Mouse (Mus musculus) hindbrain, embryonic 15.5 days (tissue): ENCODE results near the gene Rnf214. TPM values are rescaled to one million over a fixed set of nuclear protein-coding genes. Genes with fewer than 3 reads are reported as not detected.

Source experiments
- ATAC-seq: fragments of 200-750 bp; cut with Nextera tagmentation; 2 replicates; pipeline ENCODE4 v1.8.0; 2017; ENCODE audit warnings: low read depth, moderate number of reproducible peaks, moderate TSS enrichment; ENCODE audit not compliant: low FRiP score
- H3K27ac ChIP-seq: fragments of 300-500 bp; sonication (generic); replicated peaks from 2 replicates; pipeline ENCODE4 v1.5.1; 2015; ENCODE audit warnings: mild to moderate bottlenecking, inconsistent platforms
- H3K27me3 ChIP-seq: fragments of 300-500 bp; sonication (generic); 2 replicates; pipeline ENCODE4 v1.6.1; 2015; ENCODE audit warnings: control low read depth, inconsistent platforms
- H3K36me3 ChIP-seq: fragments of 300-500 bp; sonication (generic); 2 replicates; pipeline ENCODE4 v1.6.1; 2015; ENCODE audit warnings: control low read depth, inconsistent platforms
- H3K4me1 ChIP-seq: fragments of 300-500 bp; sonication (generic); replicated peaks from 2 replicates; pipeline ENCODE4 v1.6.1; 2015; ENCODE audit warnings: control low read depth, inconsistent platforms
- H3K4me2 ChIP-seq: fragments of 300-500 bp; sonication (generic); 2 replicates; pipeline ENCODE4 v1.6.1; 2015; ENCODE audit warnings: moderate library complexity, mild to moderate bottlenecking, inconsistent platforms
- H3K4me3 ChIP-seq: fragments of 300-500 bp; sonication (generic); 2 replicates; pipeline ENCODE4 v1.5.1; 2015; ENCODE audit warnings: mild to moderate bottlenecking, inconsistent platforms
- H3K9ac ChIP-seq: fragments of 300-500 bp; sonication (generic); 2 replicates; pipeline ENCODE4 v1.6.1; 2015; ENCODE audit warnings: inconsistent platforms
- H3K9me3 ChIP-seq: fragments of 300-500 bp; sonication (generic); 2 replicates; pipeline ENCODE4 v1.6.1; 2016; ENCODE audit warnings: control low read depth, inconsistent platforms
- WGBS: fragments of 180-500 bp; shearing (Covaris S2); methylation state at CpG from one replicate; pipeline ENCODE4 v1.1.7; 2015; 5-methylcytosine and 5-hydroxymethylcytosine counted together
- polyA plus RNA-seq: library from polyadenylated mRNA; unstranded; fragments of >200 nt; fragmentation: Nextera tagmentation; extraction: Ambion mirVana; gene quantifications from 2 replicates; pipeline ENCODE4 v1.2.1, GENCODE M21; 2015

Gene Rnf214
- polyA plus RNA-seq, 1 experiment from 2014 or later, result 109 TPM

GRCm38 (mm10) chr9:45843780-45844179 lies 62.9 kb downstream of the Rnf214 start:
- Histone ChIP-seq H3K4me1 (peaks cover 44% of the 10 kb centered on the region), H3K36me3 (no peaks in the 10 kb centered on the region), H3K4me2 (no peak overlapping the region), H3K9ac (no peak overlapping the region), H3K27me3 (no peaks in the 10 kb centered on the region), H3K9me3 (no peaks in the 10 kb centered on the region), H3K4me3 (no peak overlapping the region), H3K27ac (no peak overlapping the region)
- 97% methylated on average over 1 of the region's 1 CpGs for WGBS
- ATAC-seq, result no peak

DNA sequence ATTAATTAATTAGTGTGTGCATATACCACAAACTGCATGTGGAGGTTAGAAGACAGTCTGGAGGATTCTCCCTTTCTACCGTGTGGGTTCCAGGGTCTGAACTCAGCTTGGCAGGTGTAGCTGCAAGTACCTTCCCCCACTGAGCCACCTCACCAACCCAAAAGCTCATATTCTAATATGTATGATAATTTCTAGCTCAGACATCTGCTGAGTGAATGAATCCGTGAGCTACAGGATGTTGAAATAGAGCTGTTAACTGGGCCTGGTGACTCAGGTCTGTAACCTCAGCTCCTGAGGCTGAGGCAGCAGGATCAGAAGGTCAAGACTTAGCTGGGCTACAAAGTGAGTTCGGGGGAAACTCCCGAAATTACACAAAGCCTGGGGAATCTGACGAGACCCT lies 63.7 kb downstream of the Rnf214 start:
- H3K27me3 ChIP-seq, result no peaks in the 10 kb centered on the region
- no peak overlapping the region for H3K9ac ChIP-seq
- WGBS, result 76% methylated on average over 5 of the region's 5 CpGs
- H3K27ac ChIP-seq, result no peak overlapping the region
- no peak for ATAC-seq
- H3K4me1 ChIP-seq, result peaks cover 45% of the 10 kb centered on the region
- H3K9me3 ChIP-seq, result no peaks in the 10 kb centered on the region
- H3K4me2 ChIP-seq, result no peak overlapping the region
- no peaks in the 10 kb centered on the region for H3K36me3 ChIP-seq
- no peak overlapping the region for H3K4me3 ChIP-seq

- Histone ChIP-seq H3K27ac (no peak overlapping the region), H3K4me2 (peak overlapping the region; percentile 94), H3K36me3 (no peaks in the 10 kb centered on the region), H3K9me3 (no peaks in the 10 kb centered on the region), H3K4me3 (no peak overlapping the region), H3K9ac (no peak overlapping the region), H3K4me1 (peaks cover 47% of the 10 kb centered on the region), H3K27me3 (no peaks in the 10 kb centered on the region)
- no peak for ATAC-seq
- 77% methylated on average over 6 of the region's 6 CpGs for WGBS
Observed at GRCm38 (mm10) chr9:45841458-45841857, 65.3 kb downstream of the Rnf214 start.

DNA sequence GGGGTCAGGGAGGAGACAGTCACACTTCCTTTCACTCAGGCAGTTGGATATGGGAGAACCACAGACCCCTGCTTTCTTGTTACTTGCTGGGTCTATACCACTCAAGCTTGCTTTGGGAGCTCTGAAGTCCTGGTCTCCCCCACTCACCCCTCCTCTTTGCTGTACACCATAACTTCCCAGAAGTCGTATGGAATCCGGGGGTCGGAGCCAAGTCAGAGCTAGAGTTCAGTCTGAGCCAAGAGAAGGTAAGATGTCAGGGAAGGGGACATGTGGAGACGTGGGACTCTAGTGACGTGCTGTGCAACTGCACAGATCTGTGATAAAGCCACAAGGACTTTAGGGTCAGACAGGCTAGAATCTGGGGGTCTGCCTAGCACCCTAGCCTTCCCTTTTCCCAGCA lies 66.4 kb downstream of the Rnf214 start:
- H3K36me3 ChIP-seq, result no peaks in the 10 kb centered on the region
- H3K27ac ChIP-seq, result no peak overlapping the region
- H3K9ac ChIP-seq, result peak overlapping the region; percentile 94; the same call in 1 of the 2 replicates
- WGBS, result 79% methylated on average over 5 of the region's 5 CpGs
- no peaks in the 10 kb centered on the region for H3K27me3 ChIP-seq
- H3K4me1 ChIP-seq, result peaks cover 44% of the 10 kb centered on the region
- ATAC-seq, result no peak
- peak overlapping the region; percentile 94 for H3K4me3 ChIP-seq
- H3K4me2 ChIP-seq, result peak overlapping the region; percentile 94
- H3K9me3 ChIP-seq, result no peaks in the 10 kb centered on the region

DNA sequence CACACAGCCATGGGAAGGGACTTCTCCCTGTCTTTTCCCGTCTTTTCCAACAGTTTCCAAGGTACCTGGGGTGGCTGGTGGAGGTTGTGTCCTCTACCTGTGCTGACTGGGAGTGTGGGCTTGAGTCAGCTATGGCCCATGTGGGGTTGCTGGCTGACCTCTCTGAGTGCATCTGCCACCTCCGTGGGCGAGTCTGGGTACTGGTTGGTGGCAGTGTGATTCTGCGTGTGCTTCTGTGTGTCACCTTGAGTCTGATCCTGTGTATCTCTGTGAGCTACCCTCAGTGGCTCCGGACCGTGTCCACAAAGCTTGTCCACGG lies 66.8 kb downstream of the Rnf214 start:
- ATAC-seq, result 0 out of 2 replicates have a peak, but pooled peaks have one; percentile 15
- peaks cover 42% of the 10 kb centered on the region for H3K4me1 ChIP-seq
- 84% methylated on average over 7 of the region's 7 CpGs for WGBS

DNA sequence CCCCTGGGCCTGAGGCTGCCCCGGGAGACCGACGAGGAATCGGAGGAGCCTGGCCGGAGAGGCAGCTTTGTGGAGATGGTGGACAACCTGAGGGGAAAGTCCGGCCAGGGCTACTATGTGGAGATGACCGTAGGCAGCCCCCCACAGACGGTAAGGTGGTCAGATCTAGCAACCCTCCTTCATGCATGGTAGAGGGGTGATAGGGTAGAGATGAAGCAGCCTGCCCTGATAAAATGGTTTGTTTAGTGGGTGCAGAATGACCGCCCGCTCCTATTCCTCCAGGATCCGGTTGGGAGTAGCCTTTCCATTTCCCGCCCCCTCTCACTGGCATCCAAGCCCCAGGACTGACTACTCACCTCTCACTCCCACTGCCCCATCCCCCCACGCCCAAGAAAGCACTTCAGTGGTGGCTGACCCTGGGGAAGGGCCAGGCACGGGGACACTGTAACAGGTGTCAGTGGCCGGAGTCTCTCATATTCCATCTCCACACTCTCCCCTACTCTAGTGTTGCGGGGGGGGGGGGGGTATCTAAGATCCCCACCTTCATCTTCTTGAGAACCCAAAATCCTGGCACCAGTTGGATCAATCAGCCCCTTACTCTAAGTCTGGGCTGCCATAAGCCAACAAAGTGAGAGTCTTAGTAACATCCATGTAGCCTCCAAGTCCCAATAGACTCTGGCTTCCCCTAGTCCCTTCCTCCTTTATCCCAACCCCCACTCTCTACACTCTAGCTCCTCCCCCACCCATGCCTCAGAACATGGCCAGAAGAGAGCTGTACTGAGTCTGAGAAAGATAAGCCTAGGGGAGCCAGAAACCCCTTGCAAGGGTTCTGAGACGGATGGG lies 67.4 kb downstream of the Rnf214 start:
- Histone ChIP-seq H3K9ac (peak overlapping the region; percentile 94), H3K27ac (peak overlapping the region; percentile 86), H3K9me3 (no peaks in the 10 kb centered on the region), H3K27me3 (no peaks in the 10 kb centered on the region), H3K4me1 (peaks cover 42% of the 10 kb centered on the region), H3K4me2 (peak overlapping the region; percentile 94), H3K36me3 (no peaks in the 10 kb centered on the region), H3K4me3 (peak overlapping the region; percentile 94)
- no peak for ATAC-seq
- 13% methylated on average over 17 of the region's 17 CpGs for WGBS

More for the DNA sequence above, 66.8 kb downstream of the Rnf214 start:
- Histone ChIP-seq H3K9ac (peak overlapping the region; percentile 94), H3K4me2 (peak overlapping the region; percentile 94), H3K4me3 (peak overlapping the region; percentile 94), H3K27me3 (no peaks in the 10 kb centered on the region), H3K36me3 (no peaks in the 10 kb centered on the region), H3K27ac (no peak overlapping the region), H3K9me3 (no peaks in the 10 kb centered on the region)

DNA sequence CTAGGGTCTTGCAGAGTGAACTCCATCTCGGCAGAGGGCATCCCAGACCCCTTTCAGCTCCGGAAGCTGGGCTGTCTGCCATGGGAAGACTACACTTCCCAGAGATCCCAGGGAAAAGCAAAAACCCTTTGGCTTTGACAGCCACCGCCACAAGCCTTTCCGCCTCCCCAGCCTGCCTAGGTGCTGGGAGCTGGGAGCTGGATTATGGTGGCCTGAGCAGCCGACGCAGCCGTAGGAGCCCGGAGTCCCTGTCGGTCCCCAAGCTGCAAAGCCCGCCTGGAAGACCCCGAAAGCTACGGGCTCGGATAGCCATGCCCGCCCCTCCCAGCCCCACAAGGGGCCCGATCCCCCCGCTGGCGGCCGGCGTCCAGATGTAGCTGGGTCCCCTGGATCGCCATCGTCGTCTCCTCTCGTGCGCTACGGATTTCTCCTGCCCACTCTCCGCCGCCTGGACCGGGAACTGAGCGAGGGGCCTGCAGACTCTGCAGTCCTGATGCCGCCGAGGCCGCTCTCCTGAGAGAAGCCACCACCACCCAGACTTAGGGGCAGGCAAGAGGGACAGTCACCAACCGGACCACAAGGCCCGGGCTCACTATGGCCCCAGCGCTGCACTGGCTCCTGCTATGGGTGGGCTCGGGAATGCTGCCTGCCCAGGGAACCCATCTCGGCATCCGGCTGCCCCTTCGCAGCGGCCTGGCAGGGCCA lies 68.1 kb downstream of the Rnf214 start, which contains the start of gene Bace1:
TSS of gene Bace1 (plus strand) at position 147 of the 705 bp plus-strand sequence.
- Histone ChIP-seq H3K4me3 (peak within 1 kb of the TSS; percentile 94), H3K36me3 (no peaks in the 10 kb centered on the region), H3K9ac (peak within 1 kb of the TSS; percentile 94), H3K27ac (peak within 1 kb of the TSS; percentile 86), H3K27me3 (no peaks in the 10 kb centered on the region), H3K4me2 (peak within 1 kb of the TSS; percentile 94), H3K4me1 (peaks cover 42% of the 10 kb centered on the region), H3K9me3 (no peaks in the 10 kb centered on the region)
- WGBS, result under 1% methylated on average over 40 of the region's 40 CpGs
- peak; percentile 91 for ATAC-seq

DNA sequence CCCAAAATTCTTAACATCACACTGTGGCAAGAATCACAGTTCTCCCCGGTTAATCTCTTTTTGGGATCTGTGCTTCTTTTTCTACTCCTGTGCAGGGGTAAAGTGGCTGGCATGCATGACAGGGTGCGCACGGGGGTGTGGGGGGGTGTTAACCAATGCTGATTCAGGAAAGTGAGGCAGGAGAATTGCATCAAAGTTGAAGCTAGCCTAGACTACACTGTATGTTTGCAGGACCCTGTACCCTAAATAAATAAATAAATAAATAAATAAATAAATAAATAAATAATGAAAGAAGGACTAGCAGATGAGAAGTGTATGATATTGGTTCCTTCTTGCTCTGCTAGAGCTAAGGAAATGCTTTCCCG lies 68.7 kb downstream of the Rnf214 start:
- Histone ChIP-seq H3K36me3 (no peaks in the 10 kb centered on the region), H3K9ac (0 out of 2 replicates have a peak overlapping the region, but pooled peaks have one; percentile 16), H3K4me2 (peak overlapping the region; percentile 94), H3K27me3 (no peaks in the 10 kb centered on the region), H3K9me3 (no peaks in the 10 kb centered on the region), H3K4me1 (peaks cover 42% of the 10 kb centered on the region), H3K4me3 (peak overlapping the region; percentile 94), H3K27ac (no peak overlapping the region)
- WGBS, result 24% methylated on average over 4 of the region's 4 CpGs
- no peak for ATAC-seq

- H3K4me1 ChIP-seq, result peaks cover 8% of the 10 kb centered on the region
- no peak overlapping the region for H3K9ac ChIP-seq
- 82% methylated on average over 2 of the region's 2 CpGs for WGBS
- H3K36me3 ChIP-seq, result no peaks in the 10 kb centered on the region
- H3K27me3 ChIP-seq, result no peaks in the 10 kb centered on the region
- no peak for ATAC-seq
- no peaks in the 10 kb centered on the region for H3K9me3 ChIP-seq
- H3K4me2 ChIP-seq, result no peak overlapping the region
- no peak overlapping the region for H3K4me3 ChIP-seq
- no peak overlapping the region for H3K27ac ChIP-seq
Observed at GRCm38 (mm10) chr9:45833461-45833860, 73.2 kb downstream of the Rnf214 start.

DNA sequence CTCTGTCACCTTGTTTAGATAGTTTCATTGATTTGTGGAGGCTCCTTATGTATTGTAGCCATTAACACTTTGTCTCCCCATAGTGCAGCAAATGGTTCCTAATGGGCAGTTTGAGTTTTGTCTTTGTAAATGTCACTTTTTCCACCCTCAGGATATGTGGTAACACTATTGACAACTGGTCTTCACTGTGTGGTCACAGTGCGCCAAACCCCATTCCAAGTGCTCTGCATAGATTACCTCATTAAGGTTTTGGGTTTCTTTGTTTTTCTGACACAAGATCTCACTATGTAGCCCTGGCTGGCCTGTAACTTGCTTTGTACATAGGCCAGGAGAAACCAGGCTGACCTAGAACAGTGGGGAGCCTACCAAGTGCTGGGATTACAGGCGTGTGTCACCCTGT lies 73.8 kb downstream of the Rnf214 start:
- H3K4me1 ChIP-seq, result peaks cover 5% of the 10 kb centered on the region
- H3K9me3 ChIP-seq, result no peaks in the 10 kb centered on the region
- H3K27ac ChIP-seq, result no peak overlapping the region
- no peak overlapping the region for H3K4me3 ChIP-seq
- H3K27me3 ChIP-seq, result no peaks in the 10 kb centered on the region
- H3K9ac ChIP-seq, result no peak overlapping the region
- H3K4me2 ChIP-seq, result no peak overlapping the region
- WGBS, result 84% methylated on average over 2 of the region's 2 CpGs
- H3K36me3 ChIP-seq, result no peaks in the 10 kb centered on the region
- no peak for ATAC-seq

- Histone ChIP-seq H3K4me3 (peak overlapping the region; percentile 52), H3K27me3 (no peaks in the 10 kb centered on the region), H3K36me3 (no peaks in the 10 kb centered on the region), H3K4me1 (peaks cover 19% of the 10 kb centered on the region), H3K4me2 (peak overlapping the region; percentile 87), H3K9me3 (no peaks in the 10 kb centered on the region), H3K9ac (no peak overlapping the region), H3K27ac (no peak overlapping the region)
- ATAC-seq, result peak; percentile 35; the same call in 1 of the 2 replicates
- 26% methylated on average over 10 of the region's 10 CpGs for WGBS
Observed at GRCm38 (mm10) chr9:45829107-45829506, 77.6 kb downstream of the Rnf214 start.

GRCm38 (mm10) chr9:45828291-45828963 lies 78.3 kb downstream of the Rnf214 start, which contains the start of gene Cep164:
Cep164 (minus strand) TSS chr9:45828691.
- no peaks in the 10 kb centered on the region for H3K9me3 ChIP-seq
- whole genome bisulfite sequencing, result under 1% methylated on average over 31 of the region's 31 CpGs
- peak; percentile 96 for ATAC-seq
- no peaks in the 10 kb centered on the region for H3K36me3 ChIP-seq
- peak within 1 kb of the TSS; percentile 51 for H3K9ac ChIP-seq
- peak within 1 kb of the TSS; percentile 70 for H3K27ac ChIP-seq
- peaks cover 19% of the 10 kb centered on the region for H3K4me1 ChIP-seq
- H3K27me3 ChIP-seq, result no peaks in the 10 kb centered on the region
- H3K4me3 ChIP-seq, result peak within 1 kb of the TSS; percentile 52
- peak within 1 kb of the TSS; percentile 87 for H3K4me2 ChIP-seq
